Mouse (Mus musculus): ENCODE data around the gene Erh. TPM values are rescaled to one million over a fixed set of nuclear protein-coding genes. Genes with fewer than 3 reads are reported as not detected.

The Erh gene
- polyA plus RNA-seq, 1 experiment, result 30.6 TPM

DNA sequence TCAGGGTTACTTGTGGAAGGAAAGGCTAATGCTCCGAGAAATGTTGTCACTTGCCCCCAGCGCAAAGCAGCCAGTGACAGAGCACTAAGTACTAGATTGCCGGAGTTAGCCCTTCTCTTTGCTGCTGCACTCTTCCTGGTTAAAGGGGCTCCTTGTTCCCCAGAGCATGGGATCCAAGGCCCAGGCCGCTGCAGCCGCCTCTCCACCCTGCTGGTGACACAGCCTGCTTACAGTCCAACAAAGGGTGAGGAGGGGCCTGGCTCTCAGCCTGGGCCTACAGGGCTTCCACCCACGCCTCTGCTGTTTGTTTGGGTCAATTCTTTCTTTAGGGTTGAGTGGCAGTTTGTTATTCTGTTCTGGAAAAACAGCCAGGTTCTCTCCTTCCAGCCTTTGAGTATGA is 45.4 kb downstream of the Erh start:
- Histone ChIP-seq H3K4me3 (ENCODE audit: insufficient read depth, low read length) (no peak overlapping the region), H3K27ac (ENCODE audit: insufficient read depth, low read depth, low read length) (no peak overlapping the region), H3K4me1 (ENCODE audit: control insufficient read depth, insufficient read depth, low read length) (peaks cover 5% of the 10 kb centered on the region; the same call in 1 of the 2 replicates)
- no peak for TF ChIP-seq CTCF (IDR thresholded peaks at IDR 0.05; ENCODE audit: low read depth, low read length)
- no peak for TF ChIP-seq POLR2A (IDR thresholded peaks at IDR 0.05; ENCODE audit: borderline replicate concordance, low read depth, low read length)

DNA sequence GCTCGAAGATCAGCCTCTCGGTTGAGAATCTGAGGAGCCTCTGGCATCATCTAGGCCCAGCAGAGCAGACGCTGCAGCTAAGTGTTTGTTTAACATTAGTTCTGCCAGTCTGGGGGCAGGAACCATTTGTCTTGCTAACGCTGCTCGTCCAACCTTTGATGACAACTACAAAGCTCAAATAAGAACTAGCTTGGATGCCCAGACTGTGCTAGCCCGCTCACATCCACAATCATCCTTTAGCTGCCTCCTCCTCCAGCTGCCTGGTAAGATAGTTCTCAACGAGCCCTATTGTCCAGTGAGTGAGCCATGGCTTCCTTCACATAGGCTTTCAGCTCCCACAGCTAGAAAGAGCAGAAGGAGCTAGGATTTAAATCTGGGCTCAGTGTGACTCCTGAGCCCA is 45.9 kb downstream of the Erh start:
- TF ChIP-seq CTCF (IDR thresholded peaks at IDR 0.05; ENCODE audit: low read depth, low read length) (no peak), POLR2A (IDR thresholded peaks at IDR 0.05; ENCODE audit: borderline replicate concordance, low read depth, low read length) (no peak)
- Histone ChIP-seq H3K4me1 (ENCODE audit: control insufficient read depth, insufficient read depth, low read length) (no peaks in the 10 kb centered on the region; the same call in 1 of the 2 replicates), H3K4me3 (ENCODE audit: insufficient read depth, low read length) (no peak overlapping the region)

DNA sequence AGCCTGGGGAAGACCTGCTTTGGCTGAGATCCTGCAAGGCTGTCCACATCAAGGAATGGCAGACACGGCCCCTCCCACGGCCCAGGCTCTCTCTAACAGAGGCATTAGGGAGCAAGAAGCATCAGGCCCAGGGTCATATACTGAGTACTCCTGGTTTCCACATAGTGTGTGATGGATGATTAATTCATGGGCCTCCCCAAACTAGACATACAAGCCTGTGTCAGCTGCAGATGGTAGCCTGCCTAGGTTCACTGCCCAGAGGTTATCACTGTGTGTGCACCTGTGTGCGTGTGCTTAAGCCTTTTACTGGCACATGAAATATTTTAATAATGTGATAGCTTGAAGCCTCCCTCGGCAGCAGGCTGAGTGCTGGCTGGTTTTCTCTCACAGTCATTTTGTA is 48.2 kb downstream of the Erh start:
- TF ChIP-seq POLR2A (IDR thresholded peaks at IDR 0.05; ENCODE audit: borderline replicate concordance, low read depth, low read length) (no peak), CTCF (IDR thresholded peaks at IDR 0.05; ENCODE audit: low read depth, low read length) (no peak)
- no peaks in the 10 kb centered on the region for H3K4me1 ChIP-seq (ENCODE audit: control insufficient read depth, insufficient read depth, low read length)
- no peak overlapping the region for H3K4me3 ChIP-seq (ENCODE audit: insufficient read depth, low read length)
- H3K27ac ChIP-seq (ENCODE audit: insufficient read depth, low read depth, low read length), result no peak overlapping the region

More for the DNA sequence above, 45.9 kb downstream of the Erh start:
- H3K27ac ChIP-seq (ENCODE audit: insufficient read depth, low read depth, low read length), result no peak overlapping the region

DNA sequence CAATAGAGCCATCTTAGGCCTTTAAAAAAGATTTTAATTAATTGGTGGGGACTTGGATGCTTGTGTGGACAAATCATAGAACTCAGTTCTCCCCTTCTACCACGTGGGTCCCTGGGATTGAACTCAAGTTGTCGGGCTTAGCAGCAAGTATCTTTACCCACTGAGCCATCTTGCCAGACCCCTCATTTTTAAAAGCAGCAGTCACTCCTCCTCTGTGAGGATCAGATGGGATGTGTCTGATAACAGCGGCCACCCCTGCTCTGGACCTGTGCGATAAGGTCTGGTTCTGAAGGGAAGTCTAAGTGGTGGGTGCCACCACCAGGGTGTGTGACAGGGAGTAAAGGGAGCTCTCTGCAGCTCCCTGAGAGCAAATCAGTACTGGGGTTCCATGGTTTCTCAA is 48.6 kb downstream of the Erh start:
- Histone ChIP-seq H3K27ac (ENCODE audit: insufficient read depth, low read depth, low read length) (no peak overlapping the region), H3K4me1 (ENCODE audit: control insufficient read depth, insufficient read depth, low read length) (no peaks in the 10 kb centered on the region), H3K4me3 (ENCODE audit: insufficient read depth, low read length) (no peak overlapping the region)
- TF ChIP-seq POLR2A (IDR thresholded peaks at IDR 0.05; ENCODE audit: borderline replicate concordance, low read depth, low read length) (no peak), CTCF (IDR thresholded peaks at IDR 0.05; ENCODE audit: low read depth, low read length) (no peak)

DNA sequence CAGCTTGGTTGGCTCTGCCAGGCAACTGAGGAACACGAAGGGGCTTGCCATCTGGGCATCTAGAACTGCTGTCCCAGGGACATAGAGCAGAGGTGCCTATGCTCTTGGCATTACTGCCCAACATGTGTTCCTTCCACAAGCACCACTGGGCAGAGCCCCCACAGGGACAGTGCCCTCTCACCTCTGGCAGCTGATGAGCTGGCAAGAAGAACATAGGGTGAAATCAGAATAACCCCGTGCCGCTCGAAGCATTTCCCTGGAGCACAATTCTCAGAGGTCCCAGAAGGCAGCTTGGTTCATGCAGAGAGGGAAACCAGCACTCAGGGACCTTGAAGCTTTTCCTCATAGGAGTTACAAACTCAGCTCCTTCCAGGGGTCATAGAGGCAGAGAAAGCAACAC is 49.4 kb downstream of the Erh start:
- Histone ChIP-seq H3K27ac (ENCODE audit: insufficient read depth, low read depth, low read length) (no peak overlapping the region), H3K4me3 (ENCODE audit: insufficient read depth, low read length) (no peak overlapping the region), H3K4me1 (ENCODE audit: control insufficient read depth, insufficient read depth, low read length) (no peaks in the 10 kb centered on the region)
- no peak for TF ChIP-seq CTCF (IDR thresholded peaks at IDR 0.05; ENCODE audit: low read depth, low read length)
- no peak for TF ChIP-seq POLR2A (IDR thresholded peaks at IDR 0.05; ENCODE audit: borderline replicate concordance, low read depth, low read length)

DNA sequence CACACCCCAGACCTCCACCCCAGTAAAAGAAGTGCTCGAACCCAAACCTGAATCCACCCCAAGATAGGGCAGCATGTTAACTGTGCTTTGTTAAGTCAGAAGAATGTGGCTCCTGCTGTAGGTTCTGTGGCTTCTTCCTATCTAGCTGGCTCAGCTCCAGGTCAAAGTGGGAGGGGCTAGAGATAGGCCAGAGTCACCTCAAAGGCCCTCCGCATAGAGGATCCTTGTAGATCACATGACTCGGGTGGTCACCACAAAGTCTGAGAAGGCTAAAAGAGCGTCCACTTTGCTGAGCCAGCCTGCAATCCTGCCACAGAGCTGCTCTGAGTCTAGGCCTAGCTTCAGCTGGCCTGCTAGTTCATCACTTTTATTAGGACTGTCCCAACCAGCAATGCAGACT is 50.0 kb downstream of the Erh start:
- no peak for TF ChIP-seq CTCF (IDR thresholded peaks at IDR 0.05; ENCODE audit: low read depth, low read length)
- TF ChIP-seq POLR2A (IDR thresholded peaks at IDR 0.05; ENCODE audit: borderline replicate concordance, low read depth, low read length), result no peak
- Histone ChIP-seq H3K4me1 (ENCODE audit: control insufficient read depth, insufficient read depth, low read length) (no peaks in the 10 kb centered on the region), H3K27ac (ENCODE audit: insufficient read depth, low read depth, low read length) (no peak overlapping the region), H3K4me3 (ENCODE audit: insufficient read depth, low read length) (no peak overlapping the region)

DNA sequence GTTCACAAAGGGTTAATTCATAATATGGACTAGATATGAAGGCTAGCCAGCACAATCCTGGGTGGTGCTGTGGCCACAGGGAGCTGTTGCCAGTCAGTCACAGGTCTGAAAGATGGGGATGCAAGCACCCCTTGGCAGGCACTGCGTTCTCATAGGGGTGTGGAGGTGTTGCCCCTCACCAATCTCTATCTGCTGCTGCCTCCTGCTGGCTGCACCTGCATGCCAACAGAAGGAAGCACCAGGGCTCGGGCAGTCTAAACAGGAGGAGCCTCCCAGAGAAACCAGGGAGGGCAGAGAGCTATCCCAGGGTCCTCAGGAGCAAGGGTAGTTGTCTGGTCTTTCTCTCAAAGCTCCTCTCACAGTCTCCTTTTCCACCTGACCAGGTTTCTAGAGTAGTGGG is 59.2 kb downstream of the Erh start:
- no peak overlapping the region for H3K4me3 ChIP-seq (ENCODE audit: insufficient read depth, low read length)
- no peaks in the 10 kb centered on the region for H3K4me1 ChIP-seq (ENCODE audit: control insufficient read depth, insufficient read depth, low read length)
- H3K27ac ChIP-seq (ENCODE audit: insufficient read depth, low read depth, low read length), result no peak overlapping the region
- TF ChIP-seq POLR2A (IDR thresholded peaks at IDR 0.05; ENCODE audit: borderline replicate concordance, low read depth, low read length) (no peak), CTCF (IDR thresholded peaks at IDR 0.05; ENCODE audit: low read depth, low read length) (no peak)

Other genes with a start within 250 kb of the Erh start
- 18.0 and 18.1 TPM in 2 replicates for gene Dcaf5, start 207.7 kb downstream of the Erh start, polyA plus RNA-seq (2012; ENCODE audit: insufficient read depth, insufficient read length, missing spikeins)
- 14.5 and 15.8 TPM in 2 replicates for gene Exd2, start 181.2 kb downstream of the Erh start, polyA plus RNA-seq (2012; ENCODE audit: insufficient read depth, insufficient read length, missing spikeins)
- not detected in 2 replicates for gene Galnt16, start 126.1 kb downstream of the Erh start, polyA plus RNA-seq (2012; ENCODE audit: insufficient read depth, insufficient read length, missing spikeins)
- gene Slc39a9, start 458 bp downstream of the Erh start, polyA plus RNA-seq (2012; ENCODE audit: insufficient read depth, insufficient read length, missing spikeins), result 22.0 and 25.9 TPM in 2 replicates
- gene Plekhd1, start 48.2 kb upstream of the Erh start, polyA plus RNA-seq (2012; ENCODE audit: insufficient read depth, insufficient read length, missing spikeins), result not detected in 2 replicates
- not detected in 2 replicates for gene Ccdc177, start 116.3 kb upstream of the Erh start, polyA plus RNA-seq (2012; ENCODE audit: insufficient read depth, insufficient read length, missing spikeins)
- 144 and 157 TPM in 2 replicates for gene Susd6, start 146.2 kb upstream of the Erh start, polyA plus RNA-seq (2012; ENCODE audit: insufficient read depth, insufficient read length, missing spikeins)